Mouse (Mus musculus): ENCODE measurements around the gene Large2.
A peak's percentile ranks its signal among the peaks of the same experiment; 100 is the strongest.

The Large2 gene

GRCm38 (mm10) chr2:92371971-92372690 lies 2.5 kb downstream of the Large2 start:
- DNase-seq = peak; percentile 32

GRCm38 (mm10) chr2:92370821-92371805 lies 3.6 kb downstream of the Large2 start:
- DNase-seq = peak; percentile 60

- DNase-seq = peak; percentile 57
Observed at GRCm38 (mm10) chr2:92370375-92370774, 4.3 kb downstream of the Large2 start.

GRCm38 (mm10) chr2:92367383-92368029 lies 7.2 kb downstream of the Large2 start:
- peak; percentile 19 for DNase-seq

GRCm38 (mm10) chr2:92365568-92365967 lies 9.1 kb downstream of the Large2 start:
- DNase-seq = peak; percentile 28

- DNase-seq = no peak
Observed at GRCm38 (mm10) chr2:92364086-92364485, 10.6 kb downstream of the Large2 start.

GRCm38 (mm10) chr2:92362571-92363228 lies 12.0 kb downstream of the Large2 start:
- peak; percentile 12 for DNase-seq

GRCm38 (mm10) chr2:92361795-92362194 lies 12.9 kb downstream of the Large2 start:
- no peak for DNase-seq

- no peak for DNase-seq
Observed at GRCm38 (mm10) chr2:92360893-92361292, 13.8 kb downstream of the Large2 start.

- DNase-seq = peak; percentile 36
Observed at GRCm38 (mm10) chr2:92360186-92360823, 14.4 kb downstream of the Large2 start.

GRCm38 (mm10) chr2:92359301-92359700 lies 15.4 kb downstream of the Large2 start:
- peak; percentile 23 for DNase-seq

GRCm38 (mm10) chr2:92354224-92354623 lies 20.4 kb downstream of the Large2 start:
- DNase-seq = no peak

GRCm38 (mm10) chr2:92353402-92353801 lies 21.3 kb downstream of the Large2 start:
- no peak for DNase-seq

GRCm38 (mm10) chr2:92350686-92351085 lies 24.0 kb downstream of the Large2 start:
- no peak for DNase-seq

- DNase-seq = no peak
Observed at GRCm38 (mm10) chr2:92349589-92350425, 24.9 kb downstream of the Large2 start.

- DNase-seq = no peak
Observed at GRCm38 (mm10) chr2:92347191-92347590, 27.5 kb downstream of the Large2 start.

GRCm38 (mm10) chr2:92342418-92342817 lies 32.3 kb downstream of the Large2 start:
- no peak for DNase-seq

- no peak for DNase-seq
Observed at GRCm38 (mm10) chr2:92331871-92332270, 42.8 kb downstream of the Large2 start.

- peak; percentile 52 for DNase-seq
Observed at GRCm38 (mm10) chr2:92331410-92331809, 43.3 kb downstream of the Large2 start.

- peak; percentile 14 for DNase-seq
Observed at GRCm38 (mm10) chr2:92330840-92331239, 43.8 kb downstream of the Large2 start.

GRCm38 (mm10) chr2:92328206-92328605 lies 46.5 kb downstream of the Large2 start:
- no peak for DNase-seq

Measured in cerebellum, adult 11-12 months (tissue).